Mouse (Mus musculus): ENCODE results near the gene Ttl.

GRCm38 (mm10) chr2:129115706-129116367 lies 50.1 kb downstream of the Ttl start:
- TF ChIP-seq CTCF (IDR thresholded peaks at IDR 0.05; ENCODE audit: low read depth) (no peak), EP300 (IDR thresholded peaks at IDR 0.05; ENCODE audit: low read depth) (no peak)

Measured in heart, postnatal 0 days (tissue).